Mouse (Mus musculus): Measurements from ENCODE around the gene Cd164.

Cd164 gene

DNA sequence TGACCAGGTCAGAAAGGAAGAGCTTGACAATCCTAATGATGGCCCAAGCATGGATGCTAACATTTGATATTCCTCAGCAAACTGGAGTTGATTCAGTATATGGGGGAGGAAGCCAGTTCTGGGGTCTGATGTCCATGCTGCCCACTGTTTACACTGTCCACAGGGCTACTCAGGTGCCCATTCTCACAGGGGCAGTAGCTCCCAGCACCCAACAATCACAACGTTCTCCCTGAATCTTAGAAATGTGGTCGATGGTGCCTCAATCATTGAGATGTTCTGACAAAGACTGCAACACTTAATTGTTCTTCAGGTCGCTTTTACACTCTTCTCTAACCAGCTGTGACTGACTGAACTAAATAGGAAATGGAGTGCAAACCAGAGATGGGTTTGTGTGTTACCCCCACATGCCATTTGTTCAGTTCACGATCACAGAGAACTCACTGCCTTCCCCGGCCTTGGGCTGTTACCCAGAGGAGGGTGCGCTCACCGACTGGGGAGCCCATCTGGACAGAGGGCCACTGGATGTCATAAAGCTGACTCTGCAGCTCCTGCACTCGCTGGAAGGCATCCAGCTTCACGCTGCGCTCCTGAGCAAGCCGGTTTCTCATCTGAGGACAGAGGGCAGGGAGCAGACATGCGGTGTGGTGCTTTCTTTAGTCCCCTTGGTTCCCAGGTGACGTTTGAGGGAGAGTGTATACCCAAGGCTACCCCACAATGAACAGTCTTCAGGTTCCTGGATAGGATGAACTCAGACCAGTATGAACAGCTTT, 27.4 kb downstream of the Cd164 start:
- DNase-seq (ENCODE audit: inconsistent ontology term), result no peak

DNA sequence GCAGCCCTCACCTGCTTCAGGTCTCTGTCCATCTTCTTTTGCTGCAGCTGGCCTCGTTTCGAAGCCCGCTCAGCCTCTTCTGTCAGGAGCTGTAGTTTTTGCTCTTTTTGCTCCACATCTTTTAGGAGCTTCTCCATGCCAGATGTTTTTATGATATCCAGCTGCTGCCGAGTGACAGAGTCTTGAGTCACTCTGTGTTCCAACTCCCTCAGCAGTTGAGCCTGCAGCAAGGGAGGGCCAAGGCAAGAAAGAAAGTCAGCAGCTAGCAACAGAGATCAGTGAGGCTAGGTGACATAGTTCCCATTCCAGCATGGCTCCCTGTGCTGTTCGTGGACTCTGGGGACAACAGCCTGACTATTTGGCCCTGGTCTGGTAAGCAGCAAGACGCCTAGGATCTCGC, 31.5 kb downstream of the Cd164 start:
- DNase-seq (ENCODE audit: inconsistent ontology term), result no peak

DNA sequence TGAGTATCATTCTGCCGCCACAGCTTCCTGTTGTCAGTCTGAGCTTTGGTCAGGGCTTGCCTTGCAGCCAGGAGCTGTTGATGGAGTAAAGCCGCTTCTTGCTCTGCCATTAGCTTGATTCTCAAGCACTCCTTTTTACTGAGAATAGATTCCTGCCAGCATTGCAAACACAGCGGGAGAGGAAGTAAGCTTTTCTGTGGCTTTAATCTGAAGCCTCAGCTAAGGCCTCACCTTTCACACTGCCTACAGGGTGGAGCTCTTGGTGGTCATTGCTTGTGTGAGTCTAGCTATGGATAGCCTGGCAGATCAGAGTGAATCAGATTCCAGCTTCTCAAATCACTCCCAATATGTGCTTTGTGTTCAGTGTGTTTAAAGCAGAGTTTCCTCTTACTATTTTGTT, 33.1 kb downstream of the Cd164 start:
- no peak for DNase-seq (ENCODE audit: inconsistent ontology term)

DNA sequence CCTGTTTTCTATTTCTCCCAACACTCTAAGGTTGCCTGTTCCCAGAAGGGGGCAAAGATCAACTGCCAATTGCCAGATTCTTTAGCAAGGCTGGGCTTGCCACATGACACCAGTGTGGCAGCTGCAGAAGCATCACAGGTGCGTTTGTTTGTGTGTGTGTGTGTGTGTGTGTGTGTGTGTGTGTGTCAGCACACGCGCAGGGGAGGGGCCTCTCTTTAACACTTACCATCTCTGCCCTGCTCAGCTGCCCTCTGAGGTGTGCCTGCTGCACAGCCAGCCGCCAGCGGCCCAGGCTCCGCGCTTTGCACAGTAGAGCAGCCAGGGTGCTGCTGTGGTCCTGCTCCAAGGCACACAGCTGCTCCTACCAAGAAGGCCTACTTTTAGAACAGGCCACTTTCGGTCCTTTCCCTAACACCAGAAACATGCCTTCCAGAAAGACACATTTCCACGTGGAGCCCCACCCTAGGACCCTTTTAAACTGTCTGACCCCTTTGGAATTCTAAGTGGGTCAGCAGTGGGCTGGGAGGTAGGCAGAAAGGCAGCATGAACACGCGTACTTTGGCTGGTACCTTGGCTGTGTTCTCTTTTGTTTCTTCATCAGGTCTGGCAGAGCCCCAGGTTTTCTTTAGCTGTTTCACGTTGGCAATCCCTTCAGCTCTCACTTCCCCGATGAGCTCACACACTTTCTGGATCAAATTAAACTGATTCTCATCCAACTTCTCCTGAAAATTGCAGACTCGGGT, 33.8 kb downstream of the Cd164 start:
- DNase-seq (ENCODE audit: inconsistent ontology term), result no peak

DNA sequence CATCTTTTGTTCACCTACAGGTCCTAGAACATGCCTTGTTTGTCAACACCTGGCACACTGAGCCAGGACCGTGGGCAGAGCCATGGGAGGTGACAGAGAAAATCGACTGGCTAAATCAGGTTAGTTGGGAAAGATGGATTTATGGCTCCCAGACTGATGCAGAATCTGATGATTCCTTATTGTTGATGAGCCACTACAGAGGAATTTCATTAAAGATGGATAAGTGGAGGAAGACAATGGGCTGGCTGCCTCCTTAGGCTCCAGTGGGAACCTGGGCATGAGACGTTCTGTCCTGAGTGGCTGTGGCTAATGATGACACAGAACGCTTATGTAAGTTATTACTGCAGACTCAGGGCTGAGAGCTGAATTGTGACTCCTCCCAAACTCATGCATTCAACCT, 34.5 kb downstream of the Cd164 start:
- peak; percentile 66 for DNase-seq (ENCODE audit: inconsistent ontology term)

DNA sequence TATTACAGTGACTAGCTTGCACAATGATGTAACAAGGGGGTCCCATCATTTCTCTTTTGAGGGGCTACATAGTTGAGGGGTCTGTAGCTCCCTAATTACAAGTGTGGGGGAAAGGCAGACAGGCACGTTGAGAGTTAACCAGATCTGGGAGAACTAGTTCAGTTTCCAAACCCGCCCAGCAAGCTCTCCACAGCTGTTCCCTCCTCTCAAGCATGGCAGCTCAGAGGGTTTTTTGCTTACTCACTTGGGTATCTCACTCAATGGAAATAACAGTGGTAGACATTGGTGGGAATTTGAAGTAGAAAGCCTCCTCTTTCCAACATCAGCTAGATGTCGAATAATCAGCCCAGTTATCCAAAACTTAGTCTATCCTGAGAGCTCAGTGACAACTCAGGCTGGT, 35.9 kb downstream of the Cd164 start:
- no peak for DNase-seq (ENCODE audit: inconsistent ontology term)

DNA sequence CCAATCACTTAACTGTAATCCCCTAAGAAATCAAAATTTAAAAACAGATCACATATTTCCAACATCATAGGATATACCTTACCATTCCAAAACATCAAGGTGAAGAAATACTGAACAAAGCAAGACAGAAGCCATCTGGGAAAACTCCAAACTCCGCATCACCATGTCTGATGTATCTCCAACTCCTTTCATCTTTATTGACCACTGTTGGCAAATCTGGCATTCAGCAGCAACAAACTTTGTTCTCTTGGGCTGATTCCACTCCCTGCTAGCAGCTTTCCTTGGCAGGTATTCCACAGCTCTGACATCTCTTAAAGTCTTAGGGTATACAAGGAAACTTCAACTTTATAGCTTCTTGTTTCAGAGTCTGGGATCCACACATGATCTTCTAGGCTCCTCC, 39.2 kb downstream of the Cd164 start:
- DNase-seq (ENCODE audit: inconsistent ontology term), result no peak

DNA sequence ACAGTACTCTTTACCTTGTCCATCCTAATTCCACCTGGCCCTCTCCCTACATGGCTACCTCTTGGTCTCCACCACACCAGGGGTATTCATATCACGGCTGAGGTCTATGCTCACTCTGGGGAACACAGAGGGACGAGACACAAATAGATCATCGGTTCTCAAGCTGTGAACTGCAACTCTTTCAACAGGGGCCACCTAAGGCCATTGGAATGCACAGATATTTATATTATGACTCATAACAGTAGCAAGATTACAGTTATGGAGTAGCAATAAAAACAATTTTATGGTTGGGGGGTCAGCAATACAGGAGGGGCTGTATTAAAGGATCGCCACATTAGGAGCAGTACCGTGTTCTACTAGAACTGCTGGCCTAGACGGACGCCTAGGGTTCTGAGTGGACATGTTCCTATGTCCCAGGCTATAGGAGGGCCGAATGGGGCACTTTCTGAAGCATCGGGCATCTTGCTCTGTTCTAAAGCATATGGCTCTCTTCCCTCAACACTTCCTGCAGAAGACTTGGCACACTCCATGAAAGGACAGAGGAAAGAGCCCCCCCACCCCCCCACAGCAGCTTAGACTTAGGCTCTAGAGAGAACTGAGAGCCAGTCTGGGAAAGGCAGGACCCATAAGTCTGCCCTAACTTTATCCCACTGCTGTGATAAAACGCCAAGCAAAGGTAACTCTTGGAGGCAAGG, 42.6 kb downstream of the Cd164 start:
- no peak for DNase-seq (ENCODE audit: inconsistent ontology term)

DNA sequence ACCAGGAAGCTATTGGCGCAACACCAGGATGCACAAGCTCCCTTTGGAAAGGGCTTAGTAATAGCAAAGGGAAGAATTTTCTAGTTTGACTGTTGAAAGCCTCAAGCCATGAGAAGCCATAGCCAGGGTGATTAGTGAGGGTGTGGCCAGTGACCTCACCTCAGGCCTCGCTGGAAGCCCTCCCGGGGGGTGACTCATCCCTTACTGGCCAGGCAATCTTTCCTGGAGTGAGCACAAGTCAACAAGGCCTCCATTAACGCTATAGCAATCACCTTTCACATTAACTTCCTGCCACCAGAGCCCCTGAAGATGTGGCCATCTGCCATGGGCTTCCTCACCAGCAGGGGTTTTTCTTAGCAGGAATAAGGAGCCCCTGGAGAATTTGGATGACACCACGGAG, 45.9 kb downstream of the Cd164 start:
- peak; percentile 86 for DNase-seq (ENCODE audit: inconsistent ontology term)

DNA sequence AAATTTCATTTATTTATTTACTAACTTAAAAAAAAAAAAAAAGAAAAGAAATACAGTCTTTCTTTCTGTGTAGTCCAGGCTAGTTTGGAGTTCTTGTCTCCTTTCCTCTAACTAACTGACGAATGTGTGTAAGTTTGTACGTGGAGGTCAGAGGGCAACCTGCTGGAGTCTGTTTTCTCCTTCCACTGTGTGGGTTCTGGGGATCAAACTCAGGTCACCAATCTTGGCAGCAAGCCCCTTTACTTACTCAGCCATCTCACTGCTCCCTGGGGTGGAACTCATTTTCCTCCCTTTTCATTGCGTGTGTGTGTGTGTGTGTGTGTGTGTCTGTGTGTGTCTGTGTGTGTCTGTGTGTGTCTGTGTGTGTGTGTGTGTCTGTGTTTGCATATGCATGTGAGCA, 49.1 kb downstream of the Cd164 start:
- peak; percentile 34 for DNase-seq (ENCODE audit: inconsistent ontology term)

DNA sequence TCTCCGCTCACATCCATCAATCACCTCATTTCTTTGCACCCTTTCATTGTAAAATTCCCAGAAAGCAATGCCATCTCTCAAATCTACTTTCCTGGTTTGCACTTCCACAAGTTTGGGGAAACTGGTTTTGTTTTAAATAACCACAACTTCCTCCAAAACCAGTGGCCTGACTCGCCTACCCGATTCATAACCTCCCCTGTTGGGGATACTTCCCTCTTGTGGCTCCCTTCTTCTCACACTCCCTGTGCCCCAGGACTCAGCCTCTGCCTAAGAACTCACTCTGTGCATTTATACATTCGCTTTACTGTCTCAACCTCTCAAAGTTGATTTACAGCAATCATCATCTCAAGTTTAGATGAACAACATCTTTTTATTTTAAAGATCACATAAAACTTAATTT, 51.9 kb downstream of the Cd164 start:
- no peak for DNase-seq (ENCODE audit: inconsistent ontology term)

DNA sequence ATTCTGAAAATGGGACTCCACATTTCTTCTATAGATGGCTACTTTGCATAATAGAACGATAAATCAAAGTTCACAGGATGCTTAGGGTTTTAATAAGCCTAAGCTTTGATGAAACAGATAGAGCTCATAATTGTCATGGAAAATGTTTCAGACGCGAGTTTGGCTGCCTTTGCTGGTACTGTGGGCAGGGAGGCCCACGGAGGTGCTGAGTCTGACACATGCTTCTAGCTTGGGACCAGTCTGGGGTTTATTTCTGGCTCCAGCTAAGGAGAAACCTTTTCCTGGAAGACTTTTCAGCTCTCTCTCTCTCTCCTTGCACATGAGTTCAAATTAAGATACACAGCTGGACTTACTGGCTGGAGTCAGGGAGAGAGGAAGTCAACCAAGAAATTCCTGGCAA, 53.1 kb downstream of the Cd164 start:
- no peak for DNase-seq (ENCODE audit: inconsistent ontology term)

DNA sequence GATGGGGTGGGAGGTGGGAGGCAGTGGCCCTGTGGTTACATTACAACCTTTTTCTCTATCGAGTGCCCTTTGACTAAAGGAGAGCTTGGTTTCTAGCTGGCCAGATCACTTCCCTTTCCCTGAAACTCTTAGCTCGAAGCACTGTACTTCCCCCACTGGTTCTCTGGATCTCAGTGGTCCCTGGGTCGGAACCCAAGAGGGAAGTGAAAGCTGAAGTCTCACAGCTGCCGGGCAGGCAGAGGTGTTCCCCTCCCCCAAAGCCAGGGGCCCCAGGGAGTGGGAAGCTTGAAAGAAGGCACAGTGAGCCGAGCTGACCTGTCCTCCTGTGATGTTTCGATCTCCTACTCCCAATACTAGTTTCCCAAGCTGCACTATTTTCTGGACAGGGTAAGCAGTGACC, 54.0 kb downstream of the Cd164 start:
- DNase-seq (ENCODE audit: inconsistent ontology term), result no peak

DNA sequence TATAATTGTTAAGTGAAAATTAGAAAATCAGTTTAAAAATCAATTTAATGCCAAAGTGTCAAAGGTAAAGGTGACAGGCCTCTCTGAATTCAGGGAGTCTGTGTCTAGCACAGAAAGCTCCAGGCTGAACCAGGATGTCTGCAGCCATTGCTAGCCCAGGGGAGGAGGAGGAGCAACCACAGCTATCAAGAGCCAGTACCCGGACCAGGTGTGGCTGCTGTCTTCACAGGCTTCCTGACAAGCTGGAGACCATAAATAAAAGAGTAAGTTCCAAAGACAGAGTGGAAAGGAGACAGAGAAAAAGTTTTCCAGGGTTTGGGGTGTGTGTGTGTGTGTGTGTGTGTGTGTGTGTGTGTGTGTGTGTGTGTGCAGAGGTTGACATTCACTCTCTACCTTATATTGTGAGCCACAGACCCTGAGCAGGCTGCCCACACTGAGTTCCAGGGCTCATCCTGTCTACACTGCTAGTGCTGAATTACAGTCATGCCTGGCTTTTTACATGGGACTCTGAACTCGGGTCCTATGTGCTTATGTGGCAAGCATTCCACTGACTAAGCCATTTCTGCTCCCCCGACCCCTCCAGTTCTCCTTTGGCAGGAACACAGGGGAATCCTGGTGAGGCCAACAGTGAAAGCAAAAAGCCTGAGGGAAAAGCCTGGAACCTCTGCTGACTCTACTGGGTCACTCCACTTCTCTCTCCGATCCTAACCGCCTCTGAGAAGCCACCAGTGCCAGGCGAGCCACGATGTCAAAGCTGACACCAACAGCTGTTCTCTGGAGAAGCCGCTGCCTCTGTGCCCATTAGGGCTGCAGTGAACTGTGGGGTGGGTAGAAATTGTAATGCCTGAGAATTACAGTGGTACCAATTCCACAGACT, 56.5 kb downstream of the Cd164 start:
- DNase-seq (ENCODE audit: inconsistent ontology term), result no peak

DNA sequence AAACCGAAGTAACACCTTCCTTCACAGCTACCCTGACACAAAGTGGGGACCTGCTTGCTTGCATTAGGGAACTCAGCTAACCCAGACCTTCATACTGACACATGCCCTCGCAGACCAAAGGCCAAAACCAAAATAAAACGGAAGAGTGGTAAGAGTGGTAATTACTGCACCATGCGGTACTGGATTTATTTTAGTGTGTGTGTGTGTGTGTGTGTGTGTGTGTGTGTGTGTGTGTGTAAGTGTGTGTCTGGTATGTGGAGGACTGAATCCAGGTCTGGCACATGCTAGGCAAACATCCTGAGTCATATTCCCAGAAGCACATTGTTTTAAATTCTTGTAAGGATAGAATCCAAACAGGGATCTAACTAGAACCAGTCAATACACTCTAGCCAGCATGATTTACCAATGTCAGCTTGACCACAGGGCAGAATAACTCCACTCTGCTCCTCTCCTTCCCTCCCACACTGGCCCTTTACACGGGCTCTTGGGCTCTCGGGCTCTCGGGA, 57.2 kb downstream of the Cd164 start:
- DNase-seq (ENCODE audit: inconsistent ontology term), result no peak

DNA sequence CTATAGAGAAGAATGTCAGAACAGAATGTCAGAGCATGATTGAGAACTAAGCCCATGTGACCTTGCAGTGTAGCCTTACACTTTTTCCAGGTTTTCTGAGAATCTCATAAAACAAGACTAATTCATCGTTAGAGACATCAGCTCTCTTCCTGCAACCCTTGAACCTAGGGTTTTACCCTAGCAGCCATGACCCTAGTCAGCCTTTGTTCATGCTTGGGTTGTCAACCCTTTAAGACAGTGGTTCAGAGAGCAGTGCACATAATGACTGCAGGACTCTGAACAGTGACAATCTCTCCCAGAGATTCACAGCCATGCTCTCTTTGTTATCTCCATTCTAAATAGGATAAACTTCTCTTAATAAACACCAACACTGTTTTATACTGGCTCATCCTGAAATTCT, 59.3 kb downstream of the Cd164 start:
- DNase-seq (ENCODE audit: inconsistent ontology term), result no peak

DNA sequence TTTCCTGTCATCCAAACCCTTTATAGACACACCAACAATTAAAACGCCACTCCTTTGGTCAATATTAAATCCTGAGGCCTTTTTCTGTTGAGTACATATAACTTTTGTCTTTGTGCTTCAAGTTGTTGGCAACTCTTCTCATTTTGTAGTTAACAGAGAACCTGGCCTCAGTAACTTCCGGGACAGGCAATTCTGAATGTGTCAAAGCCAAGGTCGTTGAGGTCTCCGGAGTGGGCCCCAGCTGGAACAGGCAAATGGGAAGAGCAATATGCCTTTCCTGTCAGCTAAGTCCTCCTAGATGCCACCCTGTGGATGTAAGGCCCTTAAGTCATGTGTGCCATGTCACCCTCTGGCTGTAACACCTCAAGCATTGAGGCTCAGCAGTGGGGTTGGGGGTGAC, 61.2 kb downstream of the Cd164 start:
- no peak for DNase-seq (ENCODE audit: inconsistent ontology term)

Data from Muller cell, postnatal 12 days (primary cell).